Mouse (Mus musculus) limb, embryonic 13.5 days (tissue): ENCODE measurements at regions not wholly inside any gene's neighbourhood (a gene's known extent, or its start where the extent isn't known, plus 50 kb on each side); places are given as distances from the start of the nearest gene placed in this dataset.

ENCODE experiments used
- ATAC-seq: fragments of 200-750 bp; cut with Nextera tagmentation; 2 replicates; pipeline ENCODE4 v1.8.0; 2017; ENCODE audit warnings: low read depth, moderate number of reproducible peaks, moderate TSS enrichment; ENCODE audit not compliant: low FRiP score
- H3K27ac ChIP-seq: fragments of 300-500 bp; sonication (generic); 2 replicates; pipeline ENCODE4 v1.5.1; 2015; ENCODE audit warnings: inconsistent platforms, mild to moderate bottlenecking, moderate library complexity
- H3K27me3 ChIP-seq: fragments of 300-500 bp; sonication (generic); 2 replicates; pipeline ENCODE4 v1.6.1; 2015; ENCODE audit warnings: mild to moderate bottlenecking, inconsistent platforms
- H3K36me3 ChIP-seq: fragments of 300-500 bp; sonication (generic); 2 replicates; pipeline ENCODE4 v1.6.1; 2015; ENCODE audit warnings: inconsistent platforms, mild to moderate bottlenecking, moderate library complexity
- H3K4me1 ChIP-seq: fragments of 300-500 bp; sonication (generic); 2 replicates; pipeline ENCODE4 v1.6.1; 2015; ENCODE audit warnings: inconsistent platforms
- H3K4me2 ChIP-seq: fragments of 300-500 bp; sonication (generic); replicated peaks from 2 replicates; pipeline ENCODE4 v1.6.1; 2015; ENCODE audit warnings: inconsistent platforms, mild to moderate bottlenecking, moderate library complexity
- H3K4me3 ChIP-seq: fragments of 300-500 bp; sonication (generic); 2 replicates; pipeline ENCODE4 v1.5.1; 2015; ENCODE audit warnings: moderate library complexity, mild to moderate bottlenecking, inconsistent platforms
- H3K9ac ChIP-seq: fragments of 300-500 bp; sonication (generic); 2 replicates; pipeline ENCODE4 v1.6.1; 2015; ENCODE audit warnings: mild to moderate bottlenecking, inconsistent platforms
- H3K9me3 ChIP-seq: fragments of 300-500 bp; sonication (generic); 2 replicates; pipeline ENCODE4 v1.6.1; 2016; ENCODE audit warnings: inconsistent platforms
- WGBS: fragments of 180-500 bp; shearing (Covaris S2); methylation state at CpG from one replicate; pipeline ENCODE4 v1.1.7; 2015; 5-methylcytosine and 5-hydroxymethylcytosine counted together

DNA sequence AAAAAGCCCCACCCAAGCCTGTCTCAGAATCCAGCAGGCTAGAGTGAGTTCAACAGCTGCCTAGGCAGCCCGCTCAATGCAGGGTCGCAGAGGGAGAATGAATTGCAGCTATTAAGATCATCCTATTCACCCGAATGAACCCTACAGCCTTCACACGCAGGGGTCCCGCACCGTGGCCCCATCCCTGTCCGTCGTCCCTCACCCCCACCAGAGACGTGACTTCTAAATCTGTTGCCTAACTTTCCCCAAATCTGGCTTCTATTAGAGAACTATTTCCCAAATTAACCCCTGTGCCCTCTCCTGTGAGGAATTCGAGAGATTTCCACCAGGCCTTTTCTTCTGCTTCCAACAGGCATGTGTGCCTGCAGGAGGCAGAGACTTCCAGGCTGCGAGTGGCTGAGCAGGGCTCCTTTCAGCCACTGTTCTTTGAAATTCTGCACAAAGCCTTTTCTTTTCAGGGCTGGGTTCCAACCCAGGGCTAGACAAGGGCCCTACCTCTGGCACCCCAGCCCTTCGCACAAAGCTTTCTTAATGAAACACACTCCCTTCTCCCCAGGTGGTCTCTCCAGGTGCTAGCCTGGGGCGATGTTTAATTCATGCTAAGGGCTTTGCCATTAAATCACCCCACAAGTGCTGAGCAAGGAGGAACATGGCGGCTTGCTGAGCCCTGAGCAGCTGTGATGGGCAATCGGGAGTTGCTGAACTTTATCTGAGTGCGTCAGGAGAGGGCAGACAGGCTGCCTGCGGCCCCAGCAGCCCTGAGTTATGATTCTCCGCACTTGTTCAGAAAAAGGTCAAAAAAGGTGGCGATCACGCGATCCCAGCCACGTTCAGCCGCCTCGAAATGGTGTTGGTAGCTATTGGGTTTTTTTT lies 134.7 kb upstream of the Rybp start:
- Histone ChIP-seq H3K4me1 (peaks cover 42% of the 10 kb centered on the region), H3K9ac (no peak overlapping the region), H3K27me3 (peaks cover 8% of the 10 kb centered on the region; the same call in 1 of the 2 replicates), H3K4me2 (peak overlapping the region; percentile 36), H3K4me3 (no peak overlapping the region), H3K27ac (peak overlapping the region; percentile 78), H3K36me3 (no peaks in the 10 kb centered on the region), H3K9me3 (no peaks in the 10 kb centered on the region)
- 6% methylated on average over 24 of the region's 24 CpGs for WGBS
- ATAC-seq: peak; percentile 72

DNA sequence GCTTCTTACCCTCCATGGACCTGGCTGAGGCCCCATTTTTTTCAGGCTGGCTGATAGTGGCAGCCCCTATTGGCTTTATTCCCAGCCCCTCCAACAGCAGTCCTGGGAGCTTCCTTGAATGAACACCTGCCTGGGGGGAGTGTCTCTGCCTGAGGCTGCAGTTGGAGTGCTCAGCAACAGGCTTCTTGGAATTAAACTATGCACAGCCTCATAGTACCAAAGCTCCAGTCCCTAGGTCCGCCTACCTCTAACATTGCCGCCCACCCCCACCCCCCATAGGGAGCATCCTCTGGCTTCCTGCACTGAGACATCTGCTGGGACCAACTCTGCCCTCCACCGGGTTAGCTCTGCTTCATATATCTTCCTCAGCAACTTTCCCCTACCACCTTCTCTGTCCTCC lies 133.3 kb upstream of the Rybp start:
- Histone ChIP-seq H3K4me2 (no peak overlapping the region), H3K36me3 (no peaks in the 10 kb centered on the region), H3K9me3 (no peaks in the 10 kb centered on the region), H3K27me3 (peaks cover 5% of the 10 kb centered on the region; the same call in 1 of the 2 replicates), H3K4me1 (peaks cover 52% of the 10 kb centered on the region), H3K9ac (no peak overlapping the region), H3K4me3 (no peak overlapping the region), H3K27ac (no peak overlapping the region)
- WGBS: 51% methylated on average over 3 of the region's 3 CpGs
- ATAC-seq: no peak

DNA sequence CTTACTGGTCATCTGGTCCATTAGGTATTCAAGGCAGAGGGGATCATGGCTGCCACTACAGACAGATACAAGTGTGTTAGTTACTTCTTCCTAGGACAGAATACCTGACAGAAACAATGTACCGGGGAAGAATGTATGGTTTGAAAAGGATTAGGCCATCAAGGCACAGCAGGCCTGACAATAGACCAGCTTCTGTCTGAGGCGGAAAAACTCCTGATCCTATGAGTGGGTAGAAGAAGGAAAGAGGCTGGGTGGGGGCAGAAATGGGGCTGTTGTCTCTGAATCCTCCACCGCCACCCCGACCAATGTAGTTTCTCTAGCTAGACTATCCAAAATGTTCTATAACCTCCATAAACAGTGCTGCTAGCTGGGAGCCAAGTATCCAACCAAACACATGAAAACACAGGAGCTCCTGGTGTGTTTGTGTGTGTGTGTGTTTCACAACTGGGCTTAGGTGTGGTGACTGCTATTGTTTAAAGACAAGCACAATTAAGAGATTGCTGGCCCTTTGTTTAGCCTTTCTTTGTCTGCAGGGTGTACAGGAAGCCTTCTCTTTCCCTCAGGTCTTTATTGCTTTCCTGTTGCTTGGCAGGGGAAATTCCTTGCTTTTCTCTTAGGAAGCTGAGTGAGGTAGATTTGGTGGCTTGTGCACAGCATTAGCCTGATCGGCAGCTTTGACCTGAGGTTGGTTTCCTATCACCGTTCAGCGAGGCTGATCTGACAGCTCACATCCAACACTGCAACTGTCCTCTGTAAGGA lies 132.7 kb upstream of the Rybp start:
- no peak overlapping the region for H3K27ac ChIP-seq
- H3K4me1 ChIP-seq: peaks cover 53% of the 10 kb centered on the region
- no peaks in the 10 kb centered on the region for H3K9me3 ChIP-seq
- 67% methylated on average over 7 of the region's 7 CpGs for WGBS
- no peak overlapping the region for H3K9ac ChIP-seq
- no peaks in the 10 kb centered on the region for H3K36me3 ChIP-seq
- H3K4me3 ChIP-seq: no peak overlapping the region
- ATAC-seq: no peak
- H3K4me2 ChIP-seq: no peak overlapping the region
- peaks cover 5% of the 10 kb centered on the region; the same call in 1 of the 2 replicates for H3K27me3 ChIP-seq

DNA sequence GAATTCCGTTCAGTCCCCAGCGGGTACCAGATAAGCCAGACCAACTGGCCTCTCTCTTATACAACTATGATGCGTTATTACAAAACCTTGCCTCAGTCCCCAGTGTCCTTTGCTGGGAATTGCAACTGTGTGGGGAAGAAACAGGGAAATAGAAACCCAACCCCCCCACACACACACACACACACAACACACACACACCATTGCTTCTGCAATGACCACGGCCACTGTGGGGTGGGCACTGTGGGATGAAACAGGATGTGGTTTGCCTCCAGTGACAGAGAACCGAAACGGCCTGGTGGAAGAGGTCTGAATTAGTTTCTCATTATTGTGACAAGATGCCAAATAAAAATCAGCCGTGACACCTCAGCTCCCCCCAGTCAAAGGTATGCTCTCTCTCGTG lies 128.8 kb upstream of the Rybp start:
- no peak overlapping the region for H3K4me2 ChIP-seq
- H3K27me3 ChIP-seq: peaks cover 5% of the 10 kb centered on the region; the same call in 1 of the 2 replicates
- no peak overlapping the region for H3K9ac ChIP-seq
- H3K27ac ChIP-seq: no peak overlapping the region; the same call in 1 of the 2 replicates
- H3K36me3 ChIP-seq: no peaks in the 10 kb centered on the region
- no peak for ATAC-seq
- WGBS: 64% methylated on average over 8 of the region's 8 CpGs
- H3K4me3 ChIP-seq: no peak overlapping the region
- H3K9me3 ChIP-seq: no peaks in the 10 kb centered on the region
- peaks cover 28% of the 10 kb centered on the region for H3K4me1 ChIP-seq

DNA sequence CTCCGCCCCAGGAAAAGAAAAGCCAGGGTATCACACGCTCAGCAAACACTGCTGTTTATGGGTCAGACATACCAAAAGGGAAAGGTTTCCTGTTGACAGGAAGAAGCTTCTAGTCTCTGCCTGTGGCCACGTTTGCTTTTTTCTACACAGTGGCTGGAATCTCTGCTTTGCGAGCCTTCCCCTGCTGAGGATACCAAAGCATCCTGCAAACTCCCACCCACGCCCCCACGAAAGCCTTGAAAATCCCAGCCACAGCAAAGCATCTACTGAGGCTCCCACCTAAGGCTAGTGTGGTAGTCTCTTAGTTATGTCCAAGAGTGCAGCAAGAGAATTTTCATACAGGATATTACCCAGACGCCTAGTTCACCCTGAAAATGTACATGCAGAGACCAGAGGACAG lies 128.2 kb upstream of the Rybp start:
- Histone ChIP-seq H3K9ac (no peak overlapping the region), H3K4me1 (peaks cover 22% of the 10 kb centered on the region), H3K4me2 (no peak overlapping the region), H3K27ac (no peak overlapping the region), H3K4me3 (no peak overlapping the region), H3K9me3 (no peaks in the 10 kb centered on the region), H3K27me3 (0 out of 2 replicates have a peak, but pooled peaks cover under 1% of the 10 kb centered on the region), H3K36me3 (no peaks in the 10 kb centered on the region)
- no peak for ATAC-seq
- WGBS: 52% methylated on average over 7 of the region's 7 CpGs

DNA sequence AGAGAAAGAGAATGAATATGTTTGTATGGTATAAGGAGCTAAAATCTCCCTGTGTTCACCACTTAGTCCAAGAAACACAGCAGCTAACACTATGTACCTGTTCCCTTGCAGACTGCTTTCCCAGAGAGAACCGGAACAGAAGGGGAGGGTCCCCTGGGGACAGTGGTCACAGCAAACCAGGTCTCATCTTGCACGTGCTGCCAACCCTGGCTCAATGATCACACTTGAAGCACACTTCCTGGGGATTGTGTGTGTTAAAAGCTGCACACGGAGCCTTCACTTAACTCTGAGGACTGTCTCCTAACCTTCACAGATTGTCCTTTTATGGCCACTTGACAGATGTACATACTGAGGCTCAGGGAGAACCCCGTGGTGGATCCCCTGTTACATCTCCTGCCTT lies 127.6 kb upstream of the Rybp start:
- H3K9ac ChIP-seq: no peak overlapping the region
- no peak for ATAC-seq
- H3K27ac ChIP-seq: no peak overlapping the region
- no peaks in the 10 kb centered on the region for H3K27me3 ChIP-seq
- H3K9me3 ChIP-seq: 0 out of 2 replicates have a peak, but pooled peaks cover 3% of the 10 kb centered on the region
- WGBS: 51% methylated on average over 4 of the region's 4 CpGs
- H3K36me3 ChIP-seq: no peaks in the 10 kb centered on the region
- peaks cover 15% of the 10 kb centered on the region for H3K4me1 ChIP-seq
- no peak overlapping the region for H3K4me2 ChIP-seq
- H3K4me3 ChIP-seq: no peak overlapping the region

DNA sequence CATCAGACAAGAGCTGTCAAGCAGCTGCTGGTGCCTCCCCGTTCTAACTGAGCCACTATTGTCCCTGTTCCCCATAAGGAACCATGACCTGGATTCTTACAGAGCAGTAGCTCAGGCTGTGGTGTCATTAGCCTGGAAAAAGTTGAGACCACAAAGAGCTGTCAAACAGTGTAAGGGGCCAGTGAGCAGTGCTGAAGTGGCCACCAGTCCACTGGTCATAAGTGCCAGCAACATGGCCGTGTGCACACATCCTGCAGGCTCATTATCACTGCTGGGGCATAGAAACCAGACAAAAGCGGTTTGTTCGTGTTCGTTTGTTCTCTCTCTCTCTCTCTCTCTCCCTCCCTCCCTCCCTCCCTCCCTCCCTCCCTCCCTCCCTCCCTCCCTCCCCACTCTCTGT lies 125.2 kb upstream of the Rybp start:
- Histone ChIP-seq H3K4me2 (no peak overlapping the region), H3K36me3 (no peaks in the 10 kb centered on the region), H3K4me3 (no peak overlapping the region), H3K27me3 (no peaks in the 10 kb centered on the region), H3K27ac (no peak overlapping the region), H3K9me3 (0 out of 2 replicates have a peak, but pooled peaks cover 3% of the 10 kb centered on the region), H3K4me1 (peaks cover 15% of the 10 kb centered on the region), H3K9ac (no peak overlapping the region)
- no peak for ATAC-seq
- WGBS: 44% methylated on average over 5 of the region's 5 CpGs

DNA sequence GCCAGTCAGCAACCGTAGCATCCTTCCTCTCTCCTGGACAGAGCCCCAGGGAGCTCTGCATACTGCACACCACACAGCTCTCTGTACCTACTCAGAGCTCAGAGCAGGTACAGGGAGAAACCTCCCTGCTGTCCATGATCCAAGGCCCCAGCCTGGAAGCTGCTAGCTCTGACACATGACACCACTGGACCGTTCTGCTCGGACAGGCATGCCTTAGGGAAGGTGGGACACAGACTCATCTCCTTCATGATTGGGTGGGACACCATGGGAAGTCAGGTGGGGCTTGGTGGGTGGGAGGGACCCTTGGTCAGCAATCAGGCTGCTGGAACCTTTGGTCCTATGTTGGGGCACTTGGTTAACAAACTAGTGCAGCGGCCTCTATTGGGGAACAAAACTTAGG lies 124.7 kb upstream of the Rybp start:
- no peak overlapping the region for H3K4me2 ChIP-seq
- peaks cover 15% of the 10 kb centered on the region for H3K4me1 ChIP-seq
- no peaks in the 10 kb centered on the region for H3K27me3 ChIP-seq
- ATAC-seq: no peak
- H3K27ac ChIP-seq: no peak overlapping the region
- H3K9ac ChIP-seq: no peak overlapping the region; the same call in 1 of the 2 replicates
- H3K4me3 ChIP-seq: no peak overlapping the region
- WGBS: 47% methylated on average over 4 of the region's 4 CpGs
- 0 out of 2 replicates have a peak, but pooled peaks cover 3% of the 10 kb centered on the region for H3K9me3 ChIP-seq
- no peaks in the 10 kb centered on the region for H3K36me3 ChIP-seq

DNA sequence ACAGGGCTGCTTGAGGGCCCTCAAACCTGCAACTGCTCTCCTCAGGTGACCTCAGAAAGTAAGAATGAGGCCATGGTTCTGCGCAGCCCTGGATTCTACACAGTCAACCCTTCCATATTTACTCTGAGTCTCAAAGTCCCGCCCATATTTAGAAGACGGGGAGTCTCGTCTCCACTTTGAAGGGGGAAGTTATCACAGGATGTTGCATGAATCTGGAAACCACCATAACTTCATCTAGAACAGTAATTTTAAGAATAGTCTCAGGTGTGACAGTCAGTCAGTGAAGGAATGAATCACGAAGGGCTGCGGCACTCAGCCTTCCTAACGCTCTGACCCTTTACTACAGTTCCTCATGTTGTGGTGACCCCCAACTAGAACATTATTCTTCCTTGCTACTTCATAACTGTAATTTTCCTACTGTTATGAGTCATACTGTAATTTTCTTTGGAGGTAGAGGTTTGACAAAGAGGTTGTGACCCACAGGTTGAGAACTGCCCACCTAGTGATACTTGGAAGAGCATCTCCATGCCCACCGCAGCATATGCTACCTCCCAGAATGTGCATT lies 122.9 kb upstream of the Rybp start:
- Histone ChIP-seq H3K27me3 (no peaks in the 10 kb centered on the region), H3K27ac (no peak overlapping the region), H3K9me3 (0 out of 2 replicates have a peak, but pooled peaks cover 3% of the 10 kb centered on the region), H3K36me3 (no peaks in the 10 kb centered on the region), H3K4me2 (no peak overlapping the region), H3K4me1 (peaks cover under 1% of the 10 kb centered on the region; the same call in 1 of the 2 replicates), H3K4me3 (no peak overlapping the region), H3K9ac (no peak overlapping the region)
- WGBS: 96% methylated on average over 8 of the region's 8 CpGs
- ATAC-seq: no peak

DNA sequence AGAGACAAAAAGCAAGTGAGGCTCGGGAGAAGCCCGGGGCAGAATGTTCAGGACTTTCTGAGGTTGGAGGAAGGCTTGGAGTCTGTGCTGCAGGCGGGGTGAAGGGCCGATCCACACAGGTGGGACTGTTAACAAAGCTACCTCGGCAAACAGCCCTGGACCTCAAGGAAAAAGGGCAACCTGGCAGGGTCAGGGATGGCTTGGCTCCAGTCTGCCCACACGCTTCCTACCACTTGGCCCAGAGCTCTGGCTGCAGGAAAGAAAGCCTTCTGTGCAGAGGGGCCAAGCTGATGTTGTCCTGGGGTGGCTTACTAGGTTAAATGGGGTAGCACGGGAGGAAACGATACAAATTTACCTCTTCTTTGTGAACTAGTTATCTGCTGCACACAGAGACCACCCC lies 121.5 kb upstream of the Rybp start:
- H3K4me1 ChIP-seq: 0 out of 2 replicates have a peak, but pooled peaks cover 5% of the 10 kb centered on the region
- no peak overlapping the region for H3K4me2 ChIP-seq
- H3K27ac ChIP-seq: no peak overlapping the region
- no peak for ATAC-seq
- 0 out of 2 replicates have a peak, but pooled peaks cover 3% of the 10 kb centered on the region for H3K9me3 ChIP-seq
- no peaks in the 10 kb centered on the region for H3K27me3 ChIP-seq
- no peaks in the 10 kb centered on the region for H3K36me3 ChIP-seq
- 76% methylated on average over 8 of the region's 8 CpGs for WGBS
- H3K4me3 ChIP-seq: no peak overlapping the region
- H3K9ac ChIP-seq: no peak overlapping the region

DNA sequence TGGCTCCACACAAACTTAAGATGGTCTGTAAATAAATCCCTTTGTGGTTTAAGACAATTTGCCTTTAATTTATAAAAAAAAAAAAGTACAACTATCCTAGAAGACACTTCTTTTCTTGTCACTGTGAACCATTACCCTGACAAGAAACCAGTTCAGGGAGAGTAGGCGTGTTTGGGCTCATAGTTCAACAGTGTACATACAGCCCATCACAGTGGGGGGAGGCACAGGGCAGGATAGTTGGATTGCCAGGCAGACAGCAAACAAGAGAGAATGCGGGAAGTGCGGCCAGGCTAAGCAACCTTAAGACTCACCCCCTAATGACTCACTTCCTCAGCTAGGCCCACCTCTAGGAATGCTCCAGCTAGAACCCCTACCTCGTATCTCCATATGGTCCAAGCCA lies 119.2 kb upstream of the Rybp start:
- H3K27ac ChIP-seq: no peak overlapping the region
- H3K9ac ChIP-seq: no peak overlapping the region
- H3K9me3 ChIP-seq: 0 out of 2 replicates have a peak, but pooled peaks cover 3% of the 10 kb centered on the region
- no peaks in the 10 kb centered on the region for H3K36me3 ChIP-seq
- no peak for ATAC-seq
- H3K4me3 ChIP-seq: no peak overlapping the region
- peaks cover 12% of the 10 kb centered on the region for H3K4me1 ChIP-seq
- WGBS: 74% methylated on average over 4 of the region's 4 CpGs
- no peaks in the 10 kb centered on the region for H3K27me3 ChIP-seq
- no peak overlapping the region for H3K4me2 ChIP-seq

DNA sequence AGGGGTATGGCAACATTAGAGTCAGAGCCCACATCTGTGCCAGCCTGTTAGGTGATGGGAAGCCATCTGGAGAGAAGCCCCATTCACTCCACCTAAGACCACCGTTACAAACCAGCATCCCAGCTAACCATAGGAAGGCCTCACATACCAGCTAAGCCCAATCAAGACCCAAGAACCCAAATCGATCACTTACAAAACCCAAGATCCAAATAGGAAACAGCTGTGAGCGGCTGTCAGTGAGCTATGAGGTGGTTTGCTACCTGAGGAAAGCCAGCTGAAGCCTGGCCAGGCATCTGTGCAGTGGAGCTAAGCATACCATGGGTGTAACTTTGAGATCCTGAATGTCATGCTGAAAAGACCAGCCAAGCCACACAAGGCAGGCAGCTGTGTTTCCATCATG lies 116.9 kb upstream of the Rybp start:
- no peak overlapping the region for H3K27ac ChIP-seq
- WGBS: 37% methylated on average over 3 of the region's 3 CpGs

More for the DNA sequence above, 116.9 kb upstream of the Rybp start:
- H3K9me3 ChIP-seq: no peaks in the 10 kb centered on the region
- H3K36me3 ChIP-seq: no peaks in the 10 kb centered on the region
- no peak overlapping the region for H3K4me3 ChIP-seq
- H3K9ac ChIP-seq: no peak overlapping the region
- H3K4me1 ChIP-seq: peaks cover 12% of the 10 kb centered on the region
- no peak overlapping the region for H3K4me2 ChIP-seq
- H3K27me3 ChIP-seq: no peaks in the 10 kb centered on the region
- 0 out of 2 replicates have a peak, but pooled peaks have one; percentile 19 for ATAC-seq
